Mouse (Mus musculus) E14TG2a.4 (cell line): ENCODE measurements around the gene Wnt6.

ENCODE experiments used
- H3K27me3 ChIP-seq: 2 replicates; pipeline ENCODE4 v1.6.1; 2014; ENCODE audit warnings: low read length, control low read depth; ENCODE audit not compliant: insufficient read depth
- H3K36me3 ChIP-seq: 2 replicates; pipeline ENCODE4 v1.6.1; 2014; ENCODE audit warnings: low read length, control low read depth; ENCODE audit not compliant: insufficient read depth
- H3K4me1 ChIP-seq: replicated peaks from 2 replicates; pipeline ENCODE4 v1.6.1; 2014; ENCODE audit warnings: low read depth, low read length, control low read depth
- H3K4me3 ChIP-seq: replicated peaks from 2 replicates; pipeline ENCODE4 v1.5.1; 2014; ENCODE audit warnings: mild to moderate bottlenecking, low read length
- H3K9me3 ChIP-seq: 2 replicates; pipeline ENCODE4 v1.6.1; 2014; ENCODE audit warnings: low read length, control low read depth
- CTCF ChIP-seq: conservative IDR thresholded peaks from 2 replicates; pipeline ENCODE4 v1.5.1; 2014; ENCODE audit warnings: low read length
- NANOG ChIP-seq: IDR thresholded peaks from 2 replicates; pipeline ENCODE4 v1.6.1; 2014; ENCODE audit warnings: borderline replicate concordance, low read length, mixed read lengths
- POU5F1 ChIP-seq: IDR thresholded peaks from 2 replicates; pipeline ENCODE4 v1.6.1; 2014; ENCODE audit warnings: low read length, borderline replicate concordance

Wnt6 gene

GRCm38 (mm10) chr1:74770727-74771466 is 795 bp upstream of the Wnt6 start:
- H3K4me1 ChIP-seq = peaks cover 58% of the 10 kb centered on the region
- peak overlapping the region; percentile 67 for H3K4me3 ChIP-seq
- no peaks in the 10 kb centered on the region for H3K36me3 ChIP-seq
- no peak for TF ChIP-seq CTCF
- TF ChIP-seq NANOG = no peak
- no peak for TF ChIP-seq POU5F1
- peaks cover 93% of the 10 kb centered on the region for H3K27me3 ChIP-seq
- H3K9me3 ChIP-seq = no peaks in the 10 kb centered on the region

- H3K4me3 ChIP-seq = peak overlapping the region; percentile 67
- peaks cover 94% of the 10 kb centered on the region for H3K27me3 ChIP-seq
- no peak for TF ChIP-seq NANOG
- TF ChIP-seq POU5F1 = no peak
- TF ChIP-seq CTCF = no peak
- no peaks in the 10 kb centered on the region for H3K36me3 ChIP-seq
- peaks cover 63% of the 10 kb centered on the region for H3K4me1 ChIP-seq
- H3K9me3 ChIP-seq = no peaks in the 10 kb centered on the region
Observed at GRCm38 (mm10) chr1:74771467-74771844, 236 bp upstream of the Wnt6 start.

GRCm38 (mm10) chr1:74771931-74772620 is 384 bp downstream of the Wnt6 start:
- Histone ChIP-seq H3K27me3 (peaks cover 93% of the 10 kb centered on the region), H3K4me1 (peaks cover 68% of the 10 kb centered on the region), H3K36me3 (no peaks in the 10 kb centered on the region), H3K4me3 (peak overlapping the region; percentile 73), H3K9me3 (no peaks in the 10 kb centered on the region)
- TF ChIP-seq POU5F1 (no peak), NANOG (no peak), CTCF (no peak)

GRCm38 (mm10) chr1:74773136-74773535 is 1.4 kb downstream of the Wnt6 start:
- Histone ChIP-seq H3K27me3 (peaks cover 90% of the 10 kb centered on the region), H3K4me3 (peak overlapping the region; percentile 73; the same call in 1 of the 2 replicates), H3K4me1 (peaks cover 79% of the 10 kb centered on the region), H3K9me3 (no peaks in the 10 kb centered on the region), H3K36me3 (no peaks in the 10 kb centered on the region)
- TF ChIP-seq POU5F1 = no peak
- TF ChIP-seq CTCF = no peak
- no peak for TF ChIP-seq NANOG

- Histone ChIP-seq H3K36me3 (no peaks in the 10 kb centered on the region), H3K27me3 (peaks cover 80% of the 10 kb centered on the region), H3K4me3 (no peak overlapping the region), H3K4me1 (peaks cover 88% of the 10 kb centered on the region), H3K9me3 (no peaks in the 10 kb centered on the region)
- no peak for TF ChIP-seq NANOG
- no peak for TF ChIP-seq CTCF
- no peak for TF ChIP-seq POU5F1
Observed at GRCm38 (mm10) chr1:74774062-74774461, 2.4 kb downstream of the Wnt6 start.

- H3K9me3 ChIP-seq = no peaks in the 10 kb centered on the region
- TF ChIP-seq NANOG (no peak), CTCF (peak; percentile 33; the same call in 1 of the 2 replicates)
Observed at GRCm38 (mm10) chr1:74775816-74776215, 4.1 kb downstream of the Wnt6 start.

GRCm38 (mm10) chr1:74778934-74779486 is 7.3 kb downstream of the Wnt6 start:
- TF ChIP-seq CTCF (no peak), POU5F1 (no peak), NANOG (no peak)
- Histone ChIP-seq H3K36me3 (no peaks in the 10 kb centered on the region), H3K4me3 (peak overlapping the region; percentile 24; the same call in 1 of the 2 replicates), H3K9me3 (no peaks in the 10 kb centered on the region), H3K27me3 (peaks cover 75% of the 10 kb centered on the region), H3K4me1 (peaks cover 91% of the 10 kb centered on the region)

More at GRCm38 (mm10) chr1:74775816-74776215, 4.1 kb downstream of the Wnt6 start:
- H3K4me3 ChIP-seq = no peak overlapping the region
- no peaks in the 10 kb centered on the region for H3K36me3 ChIP-seq
- H3K27me3 ChIP-seq = peaks cover 73% of the 10 kb centered on the region
- H3K4me1 ChIP-seq = peaks cover 88% of the 10 kb centered on the region

GRCm38 (mm10) chr1:74782045-74782444 is 10.4 kb downstream of the Wnt6 start:
- Histone ChIP-seq H3K4me3 (peak overlapping the region; percentile 67), H3K4me1 (peaks cover 68% of the 10 kb centered on the region), H3K27me3 (peaks cover 72% of the 10 kb centered on the region), H3K9me3 (no peaks in the 10 kb centered on the region), H3K36me3 (no peaks in the 10 kb centered on the region)
- TF ChIP-seq NANOG (no peak), CTCF (no peak)
